Mouse (Mus musculus): ENCODE measurements around the gene B9d1.

DNA sequence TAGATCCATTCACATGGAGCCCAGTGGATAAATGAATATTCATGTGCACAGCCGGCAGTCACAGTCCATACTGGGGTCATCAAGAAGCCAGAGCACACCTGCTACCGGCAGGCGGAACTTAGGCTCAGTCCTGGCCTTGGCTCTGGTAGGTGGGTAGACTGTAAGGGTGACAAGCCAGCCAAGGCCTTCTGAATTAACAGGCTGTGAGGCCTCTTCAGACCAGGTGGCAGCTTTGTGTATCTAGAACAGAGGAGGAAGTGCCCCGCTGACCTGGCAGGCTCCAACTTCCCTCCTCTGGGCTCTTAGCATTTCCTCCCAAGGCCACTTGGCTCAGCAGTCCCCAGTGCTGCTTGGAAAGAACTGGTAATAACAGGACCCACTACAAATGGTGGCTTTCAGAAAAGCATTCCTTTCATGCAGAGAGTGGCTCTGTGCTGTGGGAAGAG, 24.3 kb downstream of the B9d1 start:
- TF ChIP-seq POLR2A (IDR thresholded peaks at IDR 0.05; ENCODE audit: low read depth, low read length) (no peak), CTCF (conservative IDR thresholded peaks at IDR 0.05; ENCODE audit: insufficient read depth, insufficient read length, low read depth, low read length) (no peak)
